Mouse (Mus musculus) CH12.LX (cell line): ENCODE measurements at regions not wholly inside any gene's neighbourhood (a gene's known extent, or its start where the extent isn't known, plus 50 kb on each side); places are given as distances from the start of the nearest gene placed in this dataset.

Experiments used
- DNase-seq: peaks from one replicate; pipeline ENCODE4 v3.0.0-alpha.2; 2013; ENCODE audit errors: extremely low read depth
- H3K27ac ChIP-seq: 2 replicates; pipeline ENCODE4 v1.5.1; 2012; ENCODE audit warnings: low read depth, mild to moderate bottlenecking, control low read depth, moderate library complexity; ENCODE audit not compliant: insufficient read depth
- H3K27me3 ChIP-seq: replicated peaks from 2 replicates; pipeline ENCODE3; 2012; ENCODE audit warnings: inconsistent platforms
- H3K36me3 ChIP-seq, 2 experiments: replicated peaks in 1 of 2; 2 replicates each; pipeline versions ENCODE3 to v1.6.1; 2012; ENCODE audit warnings: inconsistent platforms in 1 of 2, low read length in 1 of 2, mild to moderate bottlenecking in 1 of 2, mixed read lengths in 1 of 2, moderate library complexity in 1 of 2; ENCODE audit not compliant: control insufficient read depth in 1 of 2, insufficient read depth in 1 of 2
- H3K4me1 ChIP-seq, 2 experiments: 2 replicates each; pipeline ENCODE4 v1.6.1; 2012; ENCODE audit warnings: inconsistent platforms in 1 of 2, moderate library complexity in 1 of 2; ENCODE audit not compliant: insufficient read depth in 2 of 2, control insufficient read depth in 1 of 2
- H3K4me2 ChIP-seq: 2 replicates; pipeline ENCODE4 v1.6.1; 2012; ENCODE audit warnings: low read depth, mild to moderate bottlenecking, control low read depth; ENCODE audit not compliant: poor library complexity, insufficient read depth, severe bottlenecking
- H3K4me3 ChIP-seq, 3 experiments: fragments of 150-350 bp in 1 of 3; sonication (generic) in 1 of 3; replicated peaks in 1 of 3; 2 replicates each; pipeline versions ENCODE3 to v1.5.1; 2011 to 2012; ENCODE audit warnings: low read depth in 2 of 3, low read length in 2 of 3, mild to moderate bottlenecking in 2 of 3, moderate library complexity in 2 of 3, control low read depth in 1 of 3, improper control_type of control experiment in 1 of 3, inconsistent platforms in 1 of 3, mixed read lengths in 1 of 3; ENCODE audit not compliant: poor library complexity in 1 of 3
- H3K79me2 ChIP-seq: replicated peaks from 2 replicates; pipeline ENCODE4 v1.6.1; 2012; ENCODE audit warnings: mild to moderate bottlenecking, moderate library complexity; ENCODE audit not compliant: control insufficient read depth, poor library complexity, insufficient read depth, severe bottlenecking; ENCODE audit errors: extremely low read depth
- H3K9ac ChIP-seq: 2 replicates; pipeline ENCODE4 v1.6.1; 2012; ENCODE audit warnings: low read depth, mild to moderate bottlenecking, control low read depth, moderate library complexity; ENCODE audit not compliant: insufficient read depth
- H3K9me3 ChIP-seq: replicated peaks from 2 replicates; pipeline ENCODE3; 2012; ENCODE audit warnings: low read length, inconsistent platforms, mixed read lengths
- BHLHE40 ChIP-seq: IDR thresholded peaks from 2 replicates; pipeline ENCODE4 v1.6.1; 2011; ENCODE audit warnings: mild to moderate bottlenecking, low read depth, low read length, improper control_type of control experiment
- CHD1 ChIP-seq: IDR thresholded peaks from 2 replicates; pipeline ENCODE4 v1.6.1; 2012; ENCODE audit warnings: low read depth, low read length, improper control_type of control experiment, inconsistent platforms
- CHD2 ChIP-seq: IDR thresholded peaks from 2 replicates; pipeline ENCODE4 v1.6.1; 2011; ENCODE audit warnings: low read length, improper control_type of control experiment
- ELF1 ChIP-seq: IDR thresholded peaks from 2 replicates; pipeline ENCODE4 v1.6.1; 2014; ENCODE audit warnings: low read depth, mild to moderate bottlenecking, inconsistent platforms, low read length, improper control_type of control experiment
- EP300 ChIP-seq: IDR thresholded peaks from 2 replicates; pipeline ENCODE4 v1.6.1; 2011; ENCODE audit warnings: low read length, improper control_type of control experiment
- ETS1 ChIP-seq: conservative IDR thresholded peaks from 2 replicates; pipeline ENCODE4 v1.6.1; 2012; ENCODE audit warnings: low read depth, mild to moderate bottlenecking, inconsistent platforms, low read length, improper control_type of control experiment, moderate library complexity
- GABPA ChIP-seq: IDR thresholded peaks from 2 replicates; pipeline ENCODE4 v1.6.1; 2012; ENCODE audit warnings: low read depth, low read length, improper control_type of control experiment, inconsistent platforms; ENCODE audit not compliant: insufficient replicate concordance
- HCFC1 ChIP-seq: IDR thresholded peaks from 2 replicates; pipeline ENCODE4 v1.6.1; 2012; ENCODE audit warnings: low read depth, mild to moderate bottlenecking, inconsistent platforms, low read length, improper control_type of control experiment
- IRF4 ChIP-seq: IDR thresholded peaks from 2 replicates; pipeline ENCODE4 v1.6.1; 2014; ENCODE audit warnings: low read depth, mild to moderate bottlenecking, inconsistent platforms, low read length, improper control_type of control experiment
- JUND ChIP-seq: conservative IDR thresholded peaks from 2 replicates; pipeline ENCODE4 v1.6.1; 2011; ENCODE audit warnings: low read depth, low read length, improper control_type of control experiment
- MAFK ChIP-seq: IDR thresholded peaks from 2 replicates; pipeline ENCODE4 v1.6.1; 2011; ENCODE audit warnings: low read length, improper control_type of control experiment; ENCODE audit not compliant: insufficient replicate concordance
- MAX ChIP-seq: IDR thresholded peaks from 2 replicates; pipeline ENCODE4 v1.6.1; 2011; ENCODE audit warnings: low read length, improper control_type of control experiment
- MAZ ChIP-seq: IDR thresholded peaks from 2 replicates; pipeline ENCODE4 v1.6.1; 2012; ENCODE audit warnings: low read depth, mild to moderate bottlenecking, inconsistent platforms, low read length, improper control_type of control experiment, moderate library complexity
- MYC ChIP-seq: IDR thresholded peaks from 2 replicates; pipeline ENCODE4 v1.6.1; 2011; ENCODE audit warnings: low read depth, mild to moderate bottlenecking, improper control_type of control experiment, low read length
- NELFE ChIP-seq: IDR thresholded peaks from 2 replicates; pipeline ENCODE4 v1.6.1; 2011; ENCODE audit warnings: low read depth, low read length, improper control_type of control experiment
- POLR2A ChIP-seq: IDR thresholded peaks from 2 replicates; pipeline ENCODE4 v1.6.1; 2011; ENCODE audit warnings: low read depth, mild to moderate bottlenecking, improper control_type of control experiment, low read length
- POLR2AphosphoS2 ChIP-seq: IDR thresholded peaks from 2 replicates; pipeline ENCODE4 v1.6.1; 2011; ENCODE audit warnings: low read depth, low read length, improper control_type of control experiment
- RCOR1 ChIP-seq: conservative IDR thresholded peaks from 2 replicates; pipeline ENCODE4 v1.6.1; 2012; ENCODE audit warnings: low read depth, mild to moderate bottlenecking, inconsistent platforms, low read length, improper control_type of control experiment
- SIN3A ChIP-seq: IDR thresholded peaks from 2 replicates; pipeline ENCODE4 v1.6.1; 2012; ENCODE audit warnings: low read length, improper control_type of control experiment, inconsistent platforms
- USF1 ChIP-seq: IDR thresholded peaks from 2 replicates; pipeline ENCODE4 v1.6.1; 2014; ENCODE audit warnings: low read depth, mild to moderate bottlenecking, inconsistent platforms, low read length, improper control_type of control experiment
- USF2 ChIP-seq: conservative IDR thresholded peaks from 2 replicates; pipeline ENCODE4 v1.6.1; 2011; ENCODE audit warnings: low read depth, low read length, improper control_type of control experiment
- ZC3H11A ChIP-seq: IDR thresholded peaks from 2 replicates; pipeline ENCODE4 v1.6.1; 2012; ENCODE audit warnings: low read depth, mild to moderate bottlenecking, inconsistent platforms, low read length, improper control_type of control experiment
- dilution Hi-C: fragments of 300-500 bp; cut with MboI; formaldehyde crosslinking; loops from 2 replicates; pipeline ENCODE4 v1.14.3; 2020; ENCODE audit warnings: low sequenced_read_pairs; ENCODE audit not compliant: extremely low pct_unique_long_range_greater_than_20kb, extremely low pct_ligation_motif_present
- in situ Hi-C: fragments of 300-500 bp; cut with MboI; formaldehyde crosslinking; loops from 3 replicates; pipeline ENCODE4 v1.14.3; 2019; ENCODE audit warnings: low sequenced_read_pairs, low pct_ligation_motif_present, low pct_unique_long_range_greater_than_20kb, mixed read lengths

GRCm38 (mm10) chr1:89359257-89359656 is 95.3 kb upstream of the Agap1 start:
- Histone ChIP-seq H3K4me3 (no peak overlapping the region), H3K27ac (no peak overlapping the region), H3K4me1 (no peaks in the 10 kb centered on the region), H3K9ac (no peak overlapping the region), H3K27me3 (no peaks in the 10 kb centered on the region), H3K79me2 (no peaks in the 10 kb centered on the region), H3K9me3 (peaks cover 79% of the 10 kb centered on the region), H3K36me3 (no peaks in the 10 kb centered on the region), H3K4me2 (no peak overlapping the region)
- TF ChIP-seq BHLHE40, result no peak
- TF ChIP-seq ZC3H11A, result no peak
- TF ChIP-seq MAX, result no peak
- no peak for TF ChIP-seq MAZ
- no peak for TF ChIP-seq EP300
- TF ChIP-seq GABPA, result no peak
- TF ChIP-seq CHD1, result no peak
- TF ChIP-seq HCFC1, result no peak
- no peak for TF ChIP-seq CHD2
- TF ChIP-seq ETS1, result no peak
- no peak for TF ChIP-seq POLR2A
- TF ChIP-seq MYC, result no peak
- no peak for TF ChIP-seq RCOR1
- no peak for TF ChIP-seq MAFK
- TF ChIP-seq NELFE, result no peak
- TF ChIP-seq JUND, result no peak
- no peak for TF ChIP-seq ELF1
- TF ChIP-seq USF1, result no peak
- no peak for TF ChIP-seq SIN3A
- in situ Hi-C loops (no loop called here), dilution Hi-C loops (no loop called here)
- no peak for DNase-seq

- H3K4me2 ChIP-seq, result no peak overlapping the region
- no peaks in the 10 kb centered on the region for H3K36me3 ChIP-seq
- DNase-seq, result no peak
- no peak for TF ChIP-seq USF2
- no peak for TF ChIP-seq SIN3A
- no peak for TF ChIP-seq IRF4
- TF ChIP-seq ETS1, result no peak
- no peak for TF ChIP-seq MAZ
- TF ChIP-seq GABPA, result no peak
- TF ChIP-seq POLR2AphosphoS2, result no peak
- no peak overlapping the region for H3K9ac ChIP-seq
- H3K9me3 ChIP-seq, result peaks cover 84% of the 10 kb centered on the region
- dilution Hi-C loops (no loop called here), in situ Hi-C loops (no loop called here)
- no peak overlapping the region for H3K4me3 ChIP-seq
- H3K27ac ChIP-seq, result no peak overlapping the region
- H3K79me2 ChIP-seq, result no peaks in the 10 kb centered on the region
- H3K4me1 ChIP-seq, result no peaks in the 10 kb centered on the region
- H3K27me3 ChIP-seq, result no peaks in the 10 kb centered on the region
Observed at GRCm38 (mm10) chr1:89364547-89365305, 89.9 kb upstream of the Agap1 start.
